Mouse (Mus musculus) telencephalon, adult 2 months (tissue): Measurements from ENCODE around the gene Rab40c.

Experiments
- DNase-seq: peaks from one replicate; pipeline ENCODE4 v3.0.0-alpha.2; 2011; ENCODE audit warnings: low read depth, low spot score

The Rab40c gene

GRCm38 (mm10) chr17:25843636-25844395, 75.7 kb downstream of the Rab40c start:
- DNase-seq, result no peak

DNA sequence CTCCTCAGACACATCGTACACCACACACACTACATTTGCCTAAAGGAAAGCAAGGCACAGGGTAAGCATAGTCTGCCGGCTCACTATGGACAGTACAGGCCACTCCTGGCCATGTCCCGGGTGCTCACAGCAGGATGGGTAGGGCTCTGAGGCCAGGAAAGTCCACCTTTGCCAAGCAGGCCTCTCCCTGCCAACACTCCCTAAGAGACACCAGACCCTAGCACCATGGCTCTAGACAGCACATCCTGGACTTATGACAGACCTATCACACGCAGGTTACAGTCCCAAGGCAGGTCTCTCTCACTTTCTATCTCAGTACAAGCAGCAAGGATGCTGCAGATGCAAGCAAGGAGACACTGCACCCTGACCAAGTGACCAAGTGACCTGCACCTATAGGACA, 76.4 kb downstream of the Rab40c start:
- no peak for DNase-seq

GRCm38 (mm10) chr17:25842509-25842908, 77.0 kb downstream of the Rab40c start:
- DNase-seq, result no peak

- DNase-seq, result no peak
These were observed 78.2 kb downstream of the Rab40c start, which contains the start of gene Gm20683 for GRCm38 (mm10) chr17:25841117-25841880. TSS of gene Gm20683 (minus strand) at chr17:25841763.

GRCm38 (mm10) chr17:25840519-25840918, 79.0 kb downstream of the Rab40c start:
- no peak for DNase-seq

DNA sequence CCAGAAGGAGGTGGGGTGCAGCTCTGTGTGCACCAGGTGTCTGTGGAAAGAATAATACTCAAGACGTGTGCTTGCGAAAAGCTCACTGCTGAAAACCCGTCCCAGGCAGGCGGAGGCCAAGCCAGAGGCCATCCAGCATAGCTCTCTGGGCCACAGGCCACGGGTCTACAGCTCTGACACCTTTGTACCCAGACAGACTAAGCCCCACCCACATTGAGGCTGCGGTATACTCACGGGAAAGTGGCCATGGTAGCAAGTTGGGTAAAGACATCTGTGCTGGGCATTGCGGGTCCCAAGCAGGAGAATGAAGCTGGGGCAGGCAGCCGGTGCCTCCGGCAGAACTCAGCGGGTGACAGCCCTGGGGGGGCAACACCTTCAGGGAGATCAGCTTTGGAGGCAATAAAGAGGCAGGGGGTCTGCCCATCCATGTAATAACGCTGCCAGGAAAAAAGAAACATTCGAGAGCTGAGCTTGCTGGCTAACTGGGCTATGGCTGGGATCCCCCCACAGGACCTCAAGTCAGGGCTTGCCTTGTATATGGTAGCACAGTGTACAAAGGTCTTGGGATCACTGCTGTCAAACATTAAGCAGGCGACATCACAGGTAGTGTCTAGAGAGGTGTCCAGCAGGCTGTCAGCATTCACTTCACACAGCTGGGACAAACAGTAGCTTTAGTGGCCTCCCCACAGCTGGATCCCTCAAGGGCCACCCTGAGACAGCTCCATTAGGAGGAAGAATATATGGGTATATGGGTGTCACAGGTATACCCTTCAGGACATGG, 79.9 kb downstream of the Rab40c start:
- DNase-seq, result no peak

DNA sequence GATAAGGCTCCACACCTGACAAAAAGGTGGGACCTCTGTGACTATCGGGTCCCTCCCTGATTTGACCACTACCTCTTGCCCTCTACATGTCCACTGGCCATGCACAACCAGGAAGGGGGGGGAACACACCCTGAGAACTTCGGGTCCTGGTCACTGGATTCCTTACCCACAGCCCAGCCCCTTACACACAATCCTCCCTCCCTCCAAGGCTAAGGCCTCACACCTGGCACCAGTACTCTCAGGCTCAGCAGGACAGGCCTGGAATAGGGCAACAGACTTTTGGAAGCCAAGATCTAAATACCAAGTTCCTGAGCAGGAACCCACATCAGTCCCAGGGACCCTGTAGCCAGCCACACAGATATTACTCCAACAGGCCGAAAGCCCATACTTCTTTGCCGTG, 80.6 kb downstream of the Rab40c start:
- DNase-seq, result no peak

- no peak for DNase-seq
These were observed 82.0 kb downstream of the Rab40c start for GRCm38 (mm10) chr17:25837533-25837932.

- DNase-seq, result peak; percentile 78
These were observed 82.5 kb downstream of the Rab40c start, which contains the start of gene Rhbdl1 for GRCm38 (mm10) chr17:25837076-25837410. TSS of gene Rhbdl1 (minus strand) at chr17:25837295.

DNA sequence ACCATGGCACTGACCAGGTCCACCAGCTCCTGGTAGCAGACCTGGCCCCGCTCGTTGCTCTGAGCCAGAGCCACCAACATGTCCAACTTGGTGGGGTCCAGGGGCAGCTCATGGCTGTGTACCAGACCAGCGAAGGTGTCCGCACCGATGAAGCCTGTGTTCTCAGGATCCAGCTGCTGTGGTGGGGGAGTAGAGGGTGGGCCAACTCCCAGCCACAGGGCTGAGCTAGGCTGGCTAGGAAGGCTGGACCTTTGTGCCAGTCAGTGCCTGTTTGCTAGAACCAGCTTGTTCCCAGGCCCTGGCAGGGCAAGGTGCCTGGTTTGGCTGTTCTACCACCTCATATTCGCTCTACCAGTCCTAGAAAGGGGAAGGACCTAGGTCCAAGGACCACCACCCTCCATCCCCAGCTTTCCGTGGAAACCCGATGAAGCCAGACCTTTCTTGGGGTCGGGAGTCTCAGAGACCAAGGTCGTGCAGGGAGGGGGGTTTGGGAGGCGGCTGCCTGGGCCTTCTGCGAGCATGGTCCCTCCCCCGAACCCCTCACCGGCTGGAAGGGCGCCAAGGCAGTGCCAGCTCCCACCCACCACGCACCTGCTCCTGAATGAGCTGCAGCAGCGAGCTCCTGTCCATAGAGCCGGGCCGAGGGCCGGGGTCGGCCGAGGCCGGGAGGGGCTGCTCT, 83.0 kb downstream of the Rab40c start:
- DNase-seq, result no peak

DNA sequence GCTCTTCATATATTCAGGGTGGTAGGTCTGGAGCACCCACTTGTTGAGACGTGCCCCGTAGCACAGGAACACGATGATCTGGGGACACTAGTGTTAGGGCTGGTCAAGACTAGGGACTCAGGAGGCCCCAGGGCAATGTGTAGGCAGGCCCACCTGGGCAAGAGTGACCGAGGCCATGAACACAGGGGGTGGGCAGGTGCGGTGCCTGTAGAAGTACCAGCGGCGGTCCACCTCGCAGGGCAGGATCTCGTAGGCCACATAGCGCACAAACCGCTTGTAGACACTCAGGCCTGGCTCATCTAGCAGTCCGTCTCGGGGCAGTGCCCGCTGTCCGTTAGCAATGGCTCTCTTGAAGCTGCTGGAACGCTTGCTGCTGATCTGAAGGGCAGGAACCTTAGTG, 83.7 kb downstream of the Rab40c start:
- no peak for DNase-seq

DNA sequence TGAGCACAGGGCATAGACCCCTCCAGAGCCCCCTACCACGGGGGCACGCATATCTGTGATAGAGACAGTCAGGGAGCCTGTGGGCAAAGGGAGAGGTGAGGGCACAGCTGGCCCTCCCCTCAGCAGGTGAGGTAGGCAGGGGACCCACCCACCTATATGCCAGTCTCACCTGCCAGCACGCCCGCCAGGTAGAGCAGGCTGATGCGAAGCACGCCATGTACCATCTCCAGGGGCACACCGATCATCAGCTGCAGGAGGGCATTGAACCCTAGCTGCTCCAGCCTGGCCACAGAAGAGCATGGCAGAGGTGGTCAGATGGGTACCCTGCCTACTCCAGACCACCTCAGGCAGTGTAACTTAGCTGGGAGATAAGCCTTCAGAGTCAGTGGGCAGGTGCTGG, 84.2 kb downstream of the Rab40c start:
- no peak for DNase-seq

DNA sequence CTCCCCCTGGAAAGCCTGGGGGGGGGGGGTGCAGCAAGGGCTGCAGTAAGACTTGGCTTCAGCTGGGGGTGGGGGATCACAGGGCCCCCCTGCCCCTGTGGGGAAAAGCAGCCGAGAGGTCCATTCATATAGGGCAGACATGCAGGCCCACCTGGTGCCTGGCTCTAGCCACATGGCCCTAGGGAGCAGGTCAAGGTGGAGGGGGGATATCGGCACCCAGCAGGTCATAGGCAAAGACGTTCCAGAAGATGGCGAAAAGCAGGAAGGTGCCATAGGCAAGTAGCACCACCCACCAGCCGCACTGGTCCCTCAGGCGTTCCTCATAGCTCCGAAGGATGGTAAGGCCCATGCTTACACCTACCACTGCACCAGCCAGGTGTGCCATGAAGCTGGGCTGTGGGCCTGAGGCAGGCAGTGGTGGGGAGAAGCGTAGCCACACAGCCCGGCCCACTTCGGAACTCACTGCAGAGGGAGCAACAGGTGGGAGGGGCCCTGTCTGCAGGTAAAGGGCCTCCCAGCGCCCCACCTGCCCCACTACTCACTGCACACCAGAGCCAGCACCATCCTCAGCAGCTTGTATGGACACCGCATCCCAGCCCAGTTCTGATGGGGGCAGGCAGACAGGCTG, 84.8 kb downstream of the Rab40c start:
- no peak for DNase-seq

DNA sequence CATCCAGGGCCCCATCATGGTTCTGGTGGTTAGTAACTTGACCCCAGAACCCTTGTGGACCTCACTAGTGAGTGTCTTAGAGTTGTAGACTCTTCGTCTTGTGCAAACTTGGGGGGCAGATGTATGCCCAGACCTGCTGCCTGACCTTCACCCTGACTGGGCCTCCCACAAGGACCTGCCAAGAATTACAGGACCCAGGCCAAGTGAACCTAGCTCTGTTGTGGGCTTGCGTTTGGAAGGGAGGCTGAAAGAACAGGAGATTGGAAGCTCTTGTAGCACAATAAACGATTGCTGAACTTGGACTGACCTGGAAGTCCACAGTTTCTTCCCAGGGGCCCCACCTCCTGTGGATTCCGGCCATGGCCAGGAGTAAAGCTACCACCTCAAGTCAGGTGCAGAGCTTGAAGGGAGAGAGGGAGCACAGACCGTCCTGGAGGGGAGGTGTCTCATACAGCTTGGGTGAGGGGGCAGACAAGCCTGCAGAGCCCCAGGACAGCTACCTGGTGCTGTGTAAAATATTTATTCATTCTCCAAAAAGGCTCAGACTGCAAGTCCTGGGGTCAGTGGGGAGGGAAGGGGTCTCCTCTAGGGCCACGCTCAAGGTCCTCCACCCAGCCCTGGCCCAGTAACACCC, 85.4 kb downstream of the Rab40c start:
- no peak for DNase-seq

GRCm38 (mm10) chr17:25833291-25833663, 86.2 kb downstream of the Rab40c start, which contains the start of gene Stub1:
TSS of gene Stub1 (minus strand) at chr17:25833404.
- peak; percentile 85 for DNase-seq

DNA sequence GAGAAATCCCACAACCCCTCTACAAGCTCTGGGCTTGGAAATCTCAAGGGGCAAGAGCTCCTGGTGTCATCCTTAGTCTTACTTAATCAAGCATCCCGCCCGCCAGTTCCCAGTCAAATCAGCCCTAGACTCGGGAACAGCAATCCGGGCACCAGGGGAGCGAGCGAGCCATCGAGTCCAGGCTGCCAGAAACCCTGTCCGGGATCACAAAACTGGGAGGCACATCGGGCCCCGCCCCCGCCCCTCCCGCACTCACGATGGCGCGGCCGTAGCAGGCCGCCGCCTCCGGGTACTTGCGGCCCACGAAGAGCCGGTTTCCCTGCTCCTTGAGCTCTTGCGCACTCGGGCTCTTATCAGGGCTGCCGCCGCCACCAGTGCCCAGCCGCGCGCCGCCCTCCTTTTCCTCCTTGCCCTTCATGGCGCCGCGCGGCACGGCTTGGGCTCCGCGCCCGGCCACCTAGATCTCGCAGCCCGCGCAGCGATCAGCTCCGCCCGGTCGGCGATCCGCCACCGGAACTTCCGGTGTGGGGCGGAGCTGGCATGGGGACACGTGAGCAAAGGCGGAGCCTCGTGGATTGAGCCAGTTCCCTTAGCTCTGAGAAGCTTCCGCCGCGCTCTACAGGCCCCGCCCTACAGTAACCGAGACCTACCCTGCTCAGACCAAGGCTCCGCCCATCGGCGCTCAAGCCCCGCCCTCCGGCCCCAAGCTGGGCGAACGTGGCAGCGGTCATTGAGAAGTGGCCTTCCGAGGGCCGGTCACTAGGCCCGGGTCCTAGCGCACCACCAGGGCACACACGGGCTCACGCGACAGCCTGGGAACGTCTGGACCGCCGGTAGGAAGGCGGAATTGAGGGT, 86.9 kb downstream of the Rab40c start:
- DNase-seq, result peak; percentile 99
